Mouse (Mus musculus): ENCODE measurements around the gene Gdpgp1.

Gene Gdpgp1

DNA sequence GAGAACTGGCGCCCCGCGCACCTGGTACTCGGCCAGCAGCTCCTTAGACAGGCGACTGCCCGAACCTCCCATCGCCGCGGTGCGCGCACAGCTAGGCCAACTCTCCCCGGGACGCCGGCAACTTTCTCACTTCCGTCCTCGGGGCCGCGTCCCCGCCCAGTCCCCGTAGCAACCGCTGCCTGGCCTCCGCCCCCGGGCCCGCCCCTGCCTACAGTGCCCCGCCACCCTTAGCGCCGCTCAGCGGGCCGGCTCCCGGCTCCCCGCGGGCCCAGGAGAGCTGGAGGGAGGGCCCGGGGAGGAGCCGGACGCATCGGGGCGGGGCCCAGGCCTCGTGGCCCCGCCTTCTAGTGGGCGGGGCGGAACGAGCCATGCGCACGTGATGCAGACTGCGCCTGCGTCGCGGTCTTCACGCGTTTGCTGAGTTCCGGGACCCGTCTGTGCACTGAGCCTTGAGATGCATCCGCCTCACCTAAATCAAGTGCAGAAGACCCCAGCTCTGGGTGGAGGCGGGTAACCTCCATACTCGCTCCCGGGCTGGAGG lies at the start of gene Gdpgp1, which contains the start of gene Cib1:
TSS of gene Gdpgp1 (plus strand) at position 377 of the 541 bp plus-strand sequence.
TSS of gene Cib1 (minus strand) at position 325 of the 541 bp plus-strand sequence.
- DNase-seq, result peak; percentile 92

DNA sequence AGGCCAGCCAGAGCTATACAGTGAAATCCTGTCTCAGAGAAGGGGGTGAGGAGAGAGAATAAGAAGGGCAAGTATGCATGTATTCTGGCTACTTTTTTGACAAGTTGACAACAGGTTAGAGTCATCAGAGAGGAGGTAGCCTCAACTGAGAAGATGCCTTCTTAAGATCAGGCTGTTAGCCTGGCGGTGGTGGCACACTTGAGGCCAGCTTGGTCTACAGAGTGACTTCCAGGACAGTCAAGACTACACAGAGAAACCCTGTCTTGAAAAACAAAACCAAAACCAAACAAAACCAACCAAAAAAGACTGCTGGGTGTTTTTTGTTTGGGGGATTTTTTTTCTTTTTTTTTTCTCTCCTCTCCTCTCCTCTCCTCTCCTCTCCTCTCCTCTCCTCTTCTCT lies 49.2 kb upstream of the Gdpgp1 start:
- DNase-seq, result no peak

DNA sequence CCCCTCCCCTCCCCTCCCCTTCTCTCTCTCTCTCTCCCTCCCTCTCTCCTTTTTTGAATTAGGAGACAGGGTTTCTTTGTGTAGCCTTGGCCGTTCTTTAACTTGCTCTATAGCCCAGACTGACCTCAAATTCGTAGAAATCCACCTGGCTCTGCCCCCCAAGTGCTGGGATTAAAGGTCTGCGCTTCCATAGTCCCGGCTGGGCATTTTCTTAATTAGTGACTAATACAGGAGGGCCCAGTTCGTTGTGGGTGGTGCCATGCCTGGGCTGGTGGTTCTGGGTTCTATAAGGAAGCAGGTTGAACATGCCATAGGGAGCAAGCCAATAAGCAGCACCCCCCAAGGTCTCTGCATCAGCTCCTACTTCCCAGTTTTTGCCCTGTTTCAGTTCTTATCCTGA lies 48.7 kb upstream of the Gdpgp1 start:
- no peak for DNase-seq

DNA sequence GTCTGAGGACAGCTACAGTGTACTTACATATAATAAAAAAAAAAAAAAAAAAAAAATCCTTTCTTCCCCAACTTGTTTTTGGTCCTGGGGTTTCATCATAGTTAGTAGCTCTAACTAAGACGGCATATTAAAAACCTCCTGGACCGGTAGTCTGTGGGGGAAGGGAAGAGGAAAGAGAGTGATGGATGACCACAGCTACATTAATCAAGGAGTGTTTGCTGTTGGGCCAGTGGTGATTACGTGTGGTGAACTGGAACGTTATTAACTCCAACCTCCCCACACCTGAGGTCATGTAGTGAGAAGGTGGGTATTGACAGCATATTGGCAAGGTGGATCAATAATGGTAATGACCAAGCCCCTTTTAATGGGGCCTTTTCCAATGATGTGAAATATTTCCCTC lies 48.1 kb upstream of the Gdpgp1 start:
- no peak for DNase-seq

DNA sequence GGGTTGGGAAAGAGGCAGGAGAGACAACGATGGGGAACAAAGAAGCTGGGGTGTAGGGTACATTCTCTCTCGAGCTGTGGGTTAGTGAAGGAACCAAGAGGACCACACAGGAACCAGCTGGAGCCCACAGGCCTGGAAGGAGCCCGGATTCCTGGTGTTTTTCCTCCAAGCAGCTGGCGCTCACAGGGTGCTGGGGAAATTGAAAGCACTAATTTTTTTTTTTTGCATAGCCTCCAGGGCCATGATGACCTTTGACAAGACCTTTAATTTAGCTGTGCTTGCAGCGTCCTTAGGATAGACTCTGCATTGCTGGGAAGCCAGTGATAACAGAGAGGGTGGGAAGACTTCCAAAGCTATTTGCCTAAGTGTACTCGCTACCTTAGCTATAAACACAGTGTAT lies 47.7 kb upstream of the Gdpgp1 start:
- no peak for DNase-seq

DNA sequence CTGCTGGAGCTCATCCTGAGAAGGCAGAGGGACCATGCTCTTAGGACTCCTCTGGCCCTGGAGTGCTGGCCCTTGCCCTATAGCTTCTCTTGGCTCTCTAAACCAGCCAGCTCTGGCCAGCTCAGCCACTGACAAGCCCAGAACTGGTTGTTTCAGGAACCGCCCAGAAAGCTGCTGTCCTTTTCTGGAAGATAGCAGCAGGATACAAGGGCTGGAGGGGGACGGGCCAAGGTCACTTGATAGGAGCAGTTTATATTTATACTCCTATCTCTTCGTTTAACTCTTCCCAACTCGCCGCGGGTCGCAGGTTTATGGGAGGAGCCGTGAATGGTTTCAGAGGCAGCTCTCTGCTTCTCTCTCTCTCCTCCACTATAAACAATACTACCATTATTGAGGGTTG lies 46.6 kb upstream of the Gdpgp1 start:
- no peak for DNase-seq

DNA sequence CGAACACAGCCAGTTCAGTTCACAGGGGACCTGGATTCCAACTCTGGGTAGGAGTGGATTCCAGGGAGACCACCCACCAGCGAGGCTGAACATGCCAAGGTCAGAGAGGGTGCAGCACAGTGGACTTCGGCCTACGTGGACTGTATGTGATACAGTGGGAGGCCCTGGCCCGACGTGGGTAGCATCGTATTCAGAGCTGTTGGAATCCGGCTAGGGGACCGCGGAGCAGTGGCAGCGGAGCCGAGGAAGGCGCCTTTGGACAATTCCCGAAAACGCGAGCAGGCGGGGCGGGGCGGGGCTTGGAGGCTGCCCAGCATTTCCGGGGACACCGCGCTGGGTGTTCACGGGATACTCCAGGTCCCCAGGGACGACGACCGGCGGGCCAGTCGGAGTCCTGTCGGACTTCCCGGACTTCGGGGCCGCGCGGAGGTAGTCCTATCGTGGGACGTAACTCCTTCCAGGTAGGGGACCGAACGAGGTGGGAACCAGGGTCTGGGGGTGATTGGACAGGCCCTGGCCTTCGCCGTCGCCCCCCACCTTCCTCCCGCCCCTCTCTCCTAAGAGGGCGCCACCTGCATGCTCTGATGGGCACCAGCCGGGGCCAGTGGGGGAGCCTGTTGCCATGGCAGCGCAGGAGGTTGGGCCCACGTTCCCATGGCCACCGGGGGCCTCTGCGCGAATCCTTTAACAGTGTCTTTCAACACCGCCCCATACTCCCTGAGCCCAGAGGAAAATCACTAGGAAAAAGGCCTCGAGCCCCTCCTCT lies 46.0 kb upstream of the Gdpgp1 start, which contains the start of gene Sema4b:
TSS of gene Sema4b (plus strand) at position 311 of the 766 bp plus-strand sequence.
- DNase-seq, result peak; percentile 79

DNA sequence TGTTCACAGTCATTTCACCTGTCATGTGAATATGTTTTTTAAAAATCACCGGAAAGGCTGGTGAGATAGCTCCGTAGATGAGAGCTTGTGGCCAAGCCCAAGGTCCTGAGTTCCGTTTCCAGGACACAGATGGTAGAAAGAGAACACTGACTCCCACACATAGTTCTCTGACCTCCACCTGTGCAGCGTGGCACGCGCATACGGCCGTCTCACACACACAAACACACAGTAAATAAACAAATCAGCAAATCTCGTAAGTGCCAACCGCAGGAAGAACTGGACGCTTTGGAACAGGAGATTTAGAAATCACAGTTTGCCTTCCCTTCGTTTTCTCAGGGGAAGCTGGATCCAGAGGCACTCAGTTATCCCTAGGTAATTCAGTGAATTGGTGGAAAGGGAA lies 45.2 kb upstream of the Gdpgp1 start:
- DNase-seq, result no peak

DNA sequence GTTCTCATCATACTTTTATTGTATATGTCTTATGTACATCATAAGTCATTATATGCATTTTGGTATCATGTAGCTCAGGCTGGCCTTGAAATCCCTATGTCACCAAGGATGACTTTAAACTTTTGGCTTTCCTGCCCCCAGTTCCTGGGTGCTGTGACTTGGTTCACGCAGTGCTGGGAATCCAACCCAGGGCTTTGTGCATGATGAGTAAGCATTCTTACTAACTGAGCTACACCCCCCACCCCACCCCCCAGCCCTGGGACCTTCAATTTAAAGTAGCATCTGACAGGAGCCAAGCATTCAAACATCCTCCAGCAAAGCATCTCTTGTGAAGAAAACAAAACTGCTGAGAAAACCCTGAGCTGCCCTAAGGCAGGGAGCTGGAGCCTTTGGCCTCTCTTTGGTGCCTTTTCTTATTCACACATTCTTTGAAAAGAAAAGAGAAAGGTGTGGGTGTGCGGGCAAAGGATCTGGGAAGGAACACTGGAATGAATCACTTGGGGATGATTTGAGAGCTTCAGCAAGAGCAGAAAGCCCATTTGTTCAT lies 44.0 kb upstream of the Gdpgp1 start:
- DNase-seq, result no peak

DNA sequence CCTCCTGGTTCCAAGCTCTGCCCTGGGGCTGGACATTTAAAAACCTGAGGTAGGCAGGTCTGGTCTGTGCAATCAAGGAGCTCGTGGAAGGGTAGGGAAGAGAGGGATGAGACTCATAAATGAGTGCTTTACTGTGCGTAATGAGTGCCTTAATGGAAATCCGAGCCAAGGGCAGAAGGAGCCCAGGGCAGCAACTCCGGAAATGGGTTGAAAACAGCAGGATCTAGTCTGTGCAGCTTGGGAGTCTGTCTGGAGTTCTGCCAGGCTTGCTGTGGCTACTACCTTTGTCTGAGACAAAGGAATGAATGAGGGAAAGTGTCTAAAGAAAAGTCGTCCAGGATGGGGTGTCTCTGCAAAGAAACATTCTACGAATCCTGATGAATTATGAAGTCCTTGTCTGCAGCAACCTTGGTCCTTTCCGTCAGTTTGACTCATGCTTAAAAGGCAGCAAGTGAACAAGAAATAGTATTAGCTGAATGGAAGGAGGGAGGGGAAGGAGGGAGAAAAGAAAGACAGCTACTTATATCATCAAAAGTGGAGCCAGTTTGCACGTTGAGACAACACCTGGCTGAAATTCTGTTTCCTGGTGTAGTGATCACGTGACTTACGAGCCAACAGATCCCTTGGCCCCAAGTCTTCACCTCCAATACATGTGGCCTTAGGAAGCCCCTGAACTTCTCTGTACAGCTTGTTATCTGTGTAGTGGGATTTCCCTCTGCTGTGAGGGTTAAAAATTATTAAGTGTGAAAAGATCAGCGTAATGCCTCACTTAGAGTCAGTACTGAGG lies 43.3 kb upstream of the Gdpgp1 start:
- DNase-seq, result no peak

DNA sequence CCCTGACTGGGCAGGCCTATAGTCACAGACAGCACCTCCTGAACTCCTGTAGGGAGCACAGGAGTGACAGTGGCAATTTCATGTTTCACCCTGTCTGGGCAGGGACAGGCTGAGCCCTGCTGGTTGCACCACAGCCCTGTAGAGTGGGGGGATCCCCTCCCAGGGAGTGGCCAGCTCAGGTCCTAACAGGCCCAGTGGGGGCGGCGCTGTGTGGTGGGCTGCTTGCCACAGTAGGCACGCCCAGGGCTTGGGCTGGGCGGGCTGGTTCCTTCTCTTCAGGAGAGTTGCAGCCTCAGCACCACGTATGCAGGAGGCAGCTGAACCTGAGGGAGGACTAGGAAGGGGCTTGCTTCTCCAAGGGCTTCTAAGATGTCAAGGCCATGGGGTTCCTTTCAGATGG lies 41.2 kb upstream of the Gdpgp1 start:
- DNase-seq, result no peak

DNA sequence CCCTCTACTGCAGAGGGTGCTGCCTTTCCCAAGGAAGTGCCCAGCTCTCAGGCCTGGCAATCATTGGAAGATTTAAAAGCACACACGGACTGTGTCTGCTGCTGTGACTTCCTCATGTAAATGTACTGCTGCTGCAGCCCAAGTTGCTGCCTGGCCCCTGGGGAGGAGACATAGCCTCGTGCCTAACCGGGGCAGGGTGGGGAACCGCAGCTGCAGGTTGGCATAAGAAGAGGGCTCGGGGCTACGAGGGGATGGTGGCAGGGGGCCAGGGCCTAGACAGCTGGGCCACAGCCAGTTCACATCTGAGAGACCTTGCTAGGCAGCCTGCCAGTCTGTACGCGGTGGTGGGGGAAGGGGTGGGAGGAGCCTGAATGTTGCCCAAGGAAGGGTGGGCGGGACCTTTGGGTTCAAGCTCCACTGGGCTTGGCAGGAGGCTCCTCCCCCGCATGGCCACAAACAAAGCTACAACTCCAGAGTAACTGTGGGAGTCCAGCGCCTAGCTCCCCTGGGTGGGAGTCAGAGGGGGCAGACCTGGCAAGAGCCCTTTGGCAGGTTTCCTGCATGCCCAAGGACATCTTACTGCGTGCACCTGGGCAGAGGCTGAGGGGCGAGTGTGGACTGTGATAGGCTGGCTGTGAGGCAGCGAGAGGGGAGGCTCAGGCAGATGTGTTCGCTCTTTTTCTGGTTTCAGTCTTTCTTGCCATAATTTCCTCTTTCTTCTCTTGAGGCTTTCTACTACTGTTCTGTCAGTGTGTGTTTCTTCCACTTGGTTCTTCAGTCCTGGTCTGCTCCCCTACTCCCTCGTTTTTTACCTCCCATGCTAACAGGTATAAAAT lies 40.2 kb upstream of the Gdpgp1 start:
- no peak for DNase-seq

DNA sequence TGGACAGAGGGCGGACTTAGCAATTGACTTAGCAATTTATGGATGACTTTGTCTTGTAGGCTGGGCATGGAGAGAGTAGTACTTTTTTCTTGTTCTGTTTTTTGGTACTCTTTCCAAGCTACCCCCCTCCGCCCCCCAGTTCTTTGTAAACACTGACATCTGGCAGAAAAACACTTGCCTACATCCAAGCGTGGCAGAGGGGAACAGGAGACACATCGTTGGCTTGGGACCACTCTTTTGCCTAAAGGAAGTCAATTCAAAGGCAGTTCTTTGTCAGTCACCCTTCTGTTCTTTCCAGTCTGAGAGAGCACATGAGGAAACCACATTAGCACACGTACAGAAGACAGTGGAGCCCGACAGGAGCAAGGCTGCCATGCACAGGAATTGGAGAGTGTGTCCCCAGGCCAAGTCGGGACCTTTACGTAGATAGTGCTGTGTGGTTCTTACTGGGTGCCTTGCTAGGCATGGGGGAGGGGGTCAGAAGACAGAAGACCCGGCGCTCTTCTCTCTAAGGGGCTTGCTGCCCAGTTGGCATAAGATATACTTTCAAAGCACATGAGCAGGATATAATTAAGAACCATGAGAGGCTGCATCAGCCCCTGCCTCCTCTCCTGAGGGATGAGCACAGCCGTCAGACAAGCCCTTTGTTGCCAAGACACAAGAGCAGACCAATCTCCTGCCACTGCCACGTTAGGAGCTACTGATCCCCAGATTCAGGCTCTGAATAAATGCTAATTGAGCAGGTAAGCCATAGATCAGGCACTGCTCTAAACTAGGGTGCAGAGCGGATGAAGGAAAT lies 38.5 kb upstream of the Gdpgp1 start:
- no peak for DNase-seq

DNA sequence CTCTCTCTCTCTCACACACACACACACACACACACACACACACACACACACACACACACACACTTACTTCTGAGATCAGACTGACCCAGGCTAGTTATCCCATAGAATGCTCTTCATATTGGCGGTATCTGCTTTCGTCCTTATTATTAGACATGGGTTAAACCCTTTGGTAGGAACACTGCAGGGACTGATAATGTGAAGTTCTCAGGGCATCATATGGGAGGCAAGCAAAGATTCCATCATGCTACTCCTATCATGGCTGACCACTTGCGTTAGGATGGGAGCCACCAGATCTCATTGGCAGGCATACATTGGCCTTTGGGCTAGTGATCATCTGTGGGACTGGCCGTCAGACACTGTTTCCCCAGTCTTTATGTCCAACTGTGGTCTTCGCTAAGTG lies 37.5 kb upstream of the Gdpgp1 start:
- DNase-seq, result no peak

DNA sequence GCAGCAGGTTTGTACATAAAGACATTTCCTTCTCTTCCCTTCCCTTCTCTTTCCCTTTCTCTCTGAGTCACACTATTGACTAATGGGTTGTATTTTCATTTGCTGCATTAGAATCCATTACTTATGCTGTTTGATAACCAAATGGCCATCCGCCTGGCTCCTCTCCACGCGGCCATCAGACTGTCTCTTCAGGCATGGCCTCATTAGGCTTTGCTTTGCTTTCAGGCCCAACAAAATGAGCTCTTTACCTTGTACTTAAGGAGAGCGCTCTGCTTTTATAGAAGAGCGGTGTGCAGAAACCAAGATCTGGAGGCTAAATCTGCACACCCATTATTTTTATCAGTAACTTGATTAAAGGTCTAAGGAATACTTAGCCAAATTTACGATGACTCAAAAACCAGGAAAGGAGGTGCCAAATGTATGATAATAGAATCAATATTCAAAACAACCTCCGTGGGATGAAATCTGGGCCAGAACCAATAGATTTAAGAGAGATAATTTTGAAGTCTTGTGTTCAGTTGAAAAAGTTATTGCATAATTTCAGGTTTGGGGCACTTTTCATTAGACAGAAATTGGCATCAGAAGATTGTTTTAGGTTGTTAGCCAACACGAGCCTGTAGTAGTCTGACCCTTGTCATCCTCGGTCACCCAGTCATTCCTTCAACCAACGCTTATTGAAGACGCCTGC lies 36.9 kb upstream of the Gdpgp1 start:
- DNase-seq, result no peak

DNA sequence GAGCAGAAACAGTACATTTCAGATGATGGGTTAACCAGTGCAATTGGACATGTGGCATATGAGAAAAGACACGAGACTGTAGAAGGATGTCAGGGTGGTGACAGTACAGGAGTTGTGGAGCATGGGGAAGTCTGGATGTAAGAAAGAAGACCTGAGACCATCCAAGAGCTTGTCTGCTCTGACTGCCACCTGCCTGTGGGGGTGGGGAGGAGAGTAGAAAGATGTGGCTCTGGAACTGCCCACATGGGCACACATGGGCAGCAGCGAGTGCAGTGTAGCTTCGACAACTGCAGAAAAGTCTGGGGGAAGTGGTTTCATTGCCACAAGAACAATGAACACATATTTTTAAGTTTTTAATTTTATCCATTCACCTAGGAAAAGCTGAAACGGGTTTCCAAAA lies 35.3 kb upstream of the Gdpgp1 start:
- DNase-seq, result no peak

DNA sequence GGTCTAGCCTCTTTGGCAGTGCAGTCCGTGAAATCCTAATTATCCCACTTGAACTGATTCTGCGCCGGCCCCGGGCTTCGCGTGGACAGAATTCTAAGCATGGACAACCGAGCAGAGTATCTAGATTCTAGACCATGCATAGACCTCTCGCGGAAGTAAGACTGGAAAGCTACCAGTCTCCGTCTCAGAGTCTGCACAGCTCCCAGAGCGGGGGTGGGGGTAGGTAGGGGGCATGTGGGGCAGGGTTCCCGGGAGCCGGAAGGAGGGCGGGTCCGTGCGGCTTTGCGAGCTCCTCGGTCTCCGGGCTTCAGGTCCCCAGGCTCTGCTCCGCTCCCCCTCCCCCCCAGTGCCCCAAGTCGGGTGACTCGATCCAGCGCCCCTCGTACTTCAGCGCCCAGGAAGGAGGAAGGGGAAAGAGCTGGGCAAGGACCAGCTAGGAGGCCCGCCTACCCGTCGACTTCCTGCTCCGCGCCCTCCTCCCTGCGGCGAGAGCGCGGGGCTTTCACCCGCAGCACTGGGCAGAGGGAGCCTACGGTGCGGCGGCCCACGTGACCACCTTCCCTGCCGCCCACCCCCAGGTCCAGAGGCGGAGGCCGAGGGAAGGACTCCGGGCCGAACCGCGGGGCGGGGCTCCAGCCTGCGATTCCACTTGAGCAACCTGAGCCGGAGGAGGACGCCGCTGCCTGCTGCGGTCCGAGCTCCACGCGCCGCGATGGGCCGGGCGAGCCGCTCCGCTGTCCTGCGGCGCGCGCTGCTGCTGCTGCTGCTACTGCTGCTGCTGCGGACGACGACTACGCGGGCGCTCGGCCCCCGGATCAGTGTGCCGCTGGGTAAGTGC lies 34.5 kb upstream of the Gdpgp1 start:
- peak; percentile 64 for DNase-seq

DNA sequence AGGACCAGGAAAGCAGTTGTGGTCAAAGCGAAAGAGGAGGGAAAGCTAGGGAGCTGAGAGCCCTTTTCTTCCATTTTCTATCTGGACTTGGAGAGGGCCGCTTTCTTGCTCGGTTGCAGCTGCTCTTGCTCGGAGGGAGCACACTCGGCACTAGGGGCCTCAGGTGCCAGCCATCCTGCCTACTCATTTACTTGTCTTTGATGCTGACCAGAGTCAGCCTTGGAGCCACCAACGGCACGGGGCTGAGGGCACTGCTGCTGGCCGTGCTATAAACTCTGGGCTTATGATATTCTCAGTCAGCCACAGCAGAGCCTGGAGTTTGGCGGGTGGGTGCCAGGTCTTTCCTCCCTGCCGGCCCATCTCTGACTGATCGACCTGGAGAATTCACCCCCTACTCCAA lies 33.8 kb upstream of the Gdpgp1 start:
- no peak for DNase-seq

DNA sequence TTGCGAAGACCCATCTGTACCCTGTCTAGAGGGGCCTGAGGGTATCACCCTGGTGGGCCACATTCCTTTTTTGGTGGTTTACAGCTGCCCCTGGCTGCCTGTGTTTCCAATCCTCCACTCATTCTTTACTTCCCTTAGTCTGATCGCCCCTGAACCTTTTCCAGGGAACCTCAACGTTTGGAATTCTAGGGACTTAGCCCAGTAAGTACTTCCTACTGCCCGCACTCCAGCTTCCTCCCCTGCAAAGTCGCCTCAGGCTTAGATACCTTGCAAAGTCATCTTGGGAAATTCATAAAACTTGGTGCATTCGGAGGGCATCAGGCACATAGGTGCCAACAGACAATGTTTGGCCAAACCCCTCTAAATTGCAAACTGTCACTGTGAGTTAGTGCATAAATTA lies 33.4 kb upstream of the Gdpgp1 start:
- no peak for DNase-seq
